Mouse (Mus musculus) limb, embryonic 11.5 days (tissue): Measurements from ENCODE around the gene Phactr1. TPM values are rescaled to one million over a fixed set of nuclear protein-coding genes. Genes with fewer than 3 reads are reported as not detected.
A peak's percentile ranks its signal among the peaks of the same experiment; 100 is the strongest.

Experiments
- ATAC-seq: fragments of 200-750 bp; cut with Nextera tagmentation; 2 replicates; pipeline ENCODE4 v1.8.0; 2017; ENCODE audit warnings: low read depth; ENCODE audit not compliant: insufficient number of reproducible peaks, low FRiP score, low TSS enrichment
- DNase-seq: peaks from one replicate; pipeline ENCODE4 v3.0.0-alpha.2; 2015; ENCODE audit warnings: low spot score
- H3K27ac ChIP-seq: fragments of 300-500 bp; sonication (generic); replicated peaks from 2 replicates; pipeline ENCODE4 v1.5.1; 2014; ENCODE audit warnings: low read depth, mild to moderate bottlenecking, low read length
- H3K27me3 ChIP-seq: fragments of 300-500 bp; sonication (generic); 2 replicates; pipeline ENCODE4 v1.6.1; 2014; ENCODE audit warnings: mild to moderate bottlenecking, low read length, mixed read lengths; ENCODE audit not compliant: control insufficient read depth, insufficient read depth
- H3K36me3 ChIP-seq: fragments of 300-500 bp; sonication (generic); 2 replicates; pipeline ENCODE4 v1.6.1; 2014; ENCODE audit warnings: mild to moderate bottlenecking, low read length, moderate library complexity, mixed read lengths; ENCODE audit not compliant: control insufficient read depth, insufficient read depth
- H3K4me1 ChIP-seq: fragments of 300-500 bp; sonication (generic); 2 replicates; pipeline ENCODE4 v1.6.1; 2014; ENCODE audit warnings: low read length, mixed read lengths; ENCODE audit not compliant: control insufficient read depth, insufficient read depth
- H3K4me2 ChIP-seq: fragments of 300-500 bp; sonication (generic); 2 replicates; pipeline ENCODE4 v1.6.1; 2014; ENCODE audit warnings: low read depth, mild to moderate bottlenecking, moderate library complexity; ENCODE audit not compliant: severe bottlenecking
- H3K4me3 ChIP-seq: fragments of 300-500 bp; sonication (generic); 2 replicates; pipeline ENCODE4 v1.5.1; 2014; ENCODE audit warnings: low read depth, low read length
- H3K9ac ChIP-seq: fragments of 300-500 bp; sonication (generic); 2 replicates; pipeline ENCODE4 v1.6.1; 2014; ENCODE audit warnings: mild to moderate bottlenecking, low read length
- H3K9me3 ChIP-seq: fragments of 300-500 bp; sonication (generic); 2 replicates; pipeline ENCODE4 v1.6.1; 2016; ENCODE audit warnings: low read length; ENCODE audit not compliant: control insufficient read depth
- WGBS: fragments of 180-500 bp; shearing (Covaris S2); extraction: QIAGEN DNeasy Blood & Tissue Kit; methylation state at CpG from one replicate; pipeline ENCODE4 v1.1.7; 2014; 5-methylcytosine and 5-hydroxymethylcytosine counted together
- polyA plus RNA-seq: library from polyadenylated mRNA; unstranded; fragments of >200 nt; fragmentation: Nextera tagmentation; extraction: Ambion mirVana; gene quantifications from 2 replicates; pipeline ENCODE4 v1.2.1, GENCODE M21; 2014

The Phactr1 gene
- polyA plus RNA-seq, 1 experiment from 2014 or later: 5.4 TPM

GRCm38 (mm10) chr13:43123895-43124682 lies 443.7 kb downstream of the Phactr1 start:
- Histone ChIP-seq H3K4me1 (0 out of 2 replicates have a peak, but pooled peaks cover 5% of the 10 kb centered on the region), H3K9me3 (no peaks in the 10 kb centered on the region), H3K9ac (no peak overlapping the region), H3K4me2 (no peak overlapping the region), H3K27ac (no peak overlapping the region), H3K27me3 (no peaks in the 10 kb centered on the region), H3K4me3 (no peak overlapping the region), H3K36me3 (no peaks in the 10 kb centered on the region)
- no peak for DNase-seq
- ATAC-seq: no peak
- 56% methylated on average over 17 of the region's 17 CpGs for WGBS

GRCm38 (mm10) chr13:43124683-43125074 lies 444.3 kb downstream of the Phactr1 start:
- WGBS: 21% methylated on average over 4 of the region's 4 CpGs
- no peak overlapping the region for H3K4me2 ChIP-seq
- no peak overlapping the region for H3K27ac ChIP-seq
- no peak for DNase-seq
- H3K9ac ChIP-seq: no peak overlapping the region
- no peaks in the 10 kb centered on the region for H3K36me3 ChIP-seq
- no peaks in the 10 kb centered on the region for H3K9me3 ChIP-seq
- no peak overlapping the region for H3K4me3 ChIP-seq
- H3K27me3 ChIP-seq: no peaks in the 10 kb centered on the region
- ATAC-seq: 0 out of 2 replicates have a peak, but pooled peaks have one; percentile 77
- 0 out of 2 replicates have a peak, but pooled peaks cover 5% of the 10 kb centered on the region for H3K4me1 ChIP-seq

GRCm38 (mm10) chr13:43130161-43130560 lies 449.7 kb downstream of the Phactr1 start:
- DNase-seq: no peak

GRCm38 (mm10) chr13:43131741-43132191 lies 451.3 kb downstream of the Phactr1 start:
- H3K36me3 ChIP-seq: no peaks in the 10 kb centered on the region
- H3K4me1 ChIP-seq: 0 out of 2 replicates have a peak, but pooled peaks cover 2% of the 10 kb centered on the region
- no peak overlapping the region for H3K4me2 ChIP-seq
- no peak overlapping the region for H3K27ac ChIP-seq
- DNase-seq (no peak), ATAC-seq (no peak)
- no peak overlapping the region for H3K9ac ChIP-seq
- H3K9me3 ChIP-seq: no peaks in the 10 kb centered on the region
- H3K4me3 ChIP-seq: no peak overlapping the region
- no peaks in the 10 kb centered on the region for H3K27me3 ChIP-seq
- 73% methylated on average over 10 of the region's 10 CpGs for WGBS

More at GRCm38 (mm10) chr13:43130161-43130560, 449.7 kb downstream of the Phactr1 start:
- no peaks in the 10 kb centered on the region for H3K27me3 ChIP-seq
- ATAC-seq: no peak
- H3K9ac ChIP-seq: no peak overlapping the region
- no peaks in the 10 kb centered on the region for H3K36me3 ChIP-seq
- no peak overlapping the region for H3K27ac ChIP-seq
- H3K4me3 ChIP-seq: no peak overlapping the region
- H3K4me2 ChIP-seq: no peak overlapping the region; the same call in 1 of the 2 replicates
- H3K4me1 ChIP-seq: 0 out of 2 replicates have a peak, but pooled peaks cover 2% of the 10 kb centered on the region
- 57% methylated on average over 6 of the region's 6 CpGs for WGBS
- H3K9me3 ChIP-seq: no peaks in the 10 kb centered on the region

GRCm38 (mm10) chr13:43132859-43133258 lies 452.4 kb downstream of the Phactr1 start:
- Histone ChIP-seq H3K36me3 (no peaks in the 10 kb centered on the region), H3K4me2 (no peak overlapping the region), H3K27me3 (no peaks in the 10 kb centered on the region), H3K4me3 (no peak overlapping the region), H3K9me3 (no peaks in the 10 kb centered on the region), H3K4me1 (0 out of 2 replicates have a peak, but pooled peaks cover 2% of the 10 kb centered on the region), H3K9ac (no peak overlapping the region), H3K27ac (no peak overlapping the region)
- ATAC-seq: no peak
- 85% methylated on average over 9 of the region's 9 CpGs for WGBS
- no peak for DNase-seq

- ATAC-seq (no peak), DNase-seq (no peak)
- Histone ChIP-seq H3K4me2 (no peak overlapping the region), H3K9ac (no peak overlapping the region), H3K4me1 (0 out of 2 replicates have a peak, but pooled peaks cover 2% of the 10 kb centered on the region), H3K27me3 (no peaks in the 10 kb centered on the region), H3K36me3 (no peaks in the 10 kb centered on the region), H3K27ac (no peak overlapping the region), H3K9me3 (no peaks in the 10 kb centered on the region), H3K4me3 (no peak overlapping the region)
- WGBS: 65% methylated on average over 7 of the region's 7 CpGs
Measured at GRCm38 (mm10) chr13:43133400-43133799, 453.0 kb downstream of the Phactr1 start.

GRCm38 (mm10) chr13:43134468-43134867 lies 454.0 kb downstream of the Phactr1 start:
- H3K4me2 ChIP-seq: no peak overlapping the region
- ATAC-seq (no peak), DNase-seq (no peak)
- no peak overlapping the region for H3K27ac ChIP-seq
- WGBS: 90% methylated on average over 4 of the region's 4 CpGs
- no peaks in the 10 kb centered on the region for H3K36me3 ChIP-seq
- no peaks in the 10 kb centered on the region for H3K9me3 ChIP-seq
- H3K4me3 ChIP-seq: no peak overlapping the region
- H3K4me1 ChIP-seq: 0 out of 2 replicates have a peak, but pooled peaks cover 2% of the 10 kb centered on the region
- no peak overlapping the region for H3K9ac ChIP-seq
- H3K27me3 ChIP-seq: no peaks in the 10 kb centered on the region

- WGBS: 76% methylated on average over 7 of the region's 7 CpGs
- H3K36me3 ChIP-seq: no peaks in the 10 kb centered on the region
- no peak overlapping the region for H3K9ac ChIP-seq
- no peak overlapping the region for H3K4me2 ChIP-seq
- DNase-seq (no peak), ATAC-seq (no peak)
- no peaks in the 10 kb centered on the region for H3K27me3 ChIP-seq
- H3K9me3 ChIP-seq: no peaks in the 10 kb centered on the region
- H3K27ac ChIP-seq: no peak overlapping the region
- no peak overlapping the region for H3K4me3 ChIP-seq
- H3K4me1 ChIP-seq: 0 out of 2 replicates have a peak, but pooled peaks cover 3% of the 10 kb centered on the region
Measured at GRCm38 (mm10) chr13:43144720-43145418, 464.4 kb downstream of the Phactr1 start.
